Mouse (Mus musculus) lung, adult 2 months (tissue): ENCODE data around the gene Hoxc8.

Experiments
- CTCF ChIP-seq: fragments of 200-500 bp; IDR thresholded peaks from 2 replicates; pipeline ENCODE4 v1.5.1; 2011; ENCODE audit warnings: mild to moderate bottlenecking, low read length, control low read depth; ENCODE audit not compliant: insufficient read depth
- POLR2A ChIP-seq: fragments of 200-500 bp; IDR thresholded peaks from 2 replicates; pipeline ENCODE4 v1.6.1; 2011; ENCODE audit warnings: low read depth, mild to moderate bottlenecking, control low read depth, low read length, borderline replicate concordance; ENCODE audit errors: extremely low read depth

- TF ChIP-seq POLR2A, result no peak
- no peak for TF ChIP-seq CTCF
Observed at GRCm38 (mm10) chr15:103000501-103000901, 10.1 kb downstream of the Hoxc8 start.
